Mouse (Mus musculus) spleen, postnatal 10 days (tissue): ENCODE data around the gene Itgb2l.
A peak's percentile ranks its signal among the peaks of the same experiment; 100 is the strongest.
"Not testable (repeated sequence)": the region's sequence is repeated elsewhere in the genome, so short reads cannot be mapped to it uniquely, and the experiment has no call there.

Experiments
- DNase-seq, 2 experiments: peaks; one replicate each; pipeline ENCODE4 v3.0.0; 2021 to 2022; ENCODE audit warnings: low spot score in 2 of 2

The Itgb2l gene

DNA sequence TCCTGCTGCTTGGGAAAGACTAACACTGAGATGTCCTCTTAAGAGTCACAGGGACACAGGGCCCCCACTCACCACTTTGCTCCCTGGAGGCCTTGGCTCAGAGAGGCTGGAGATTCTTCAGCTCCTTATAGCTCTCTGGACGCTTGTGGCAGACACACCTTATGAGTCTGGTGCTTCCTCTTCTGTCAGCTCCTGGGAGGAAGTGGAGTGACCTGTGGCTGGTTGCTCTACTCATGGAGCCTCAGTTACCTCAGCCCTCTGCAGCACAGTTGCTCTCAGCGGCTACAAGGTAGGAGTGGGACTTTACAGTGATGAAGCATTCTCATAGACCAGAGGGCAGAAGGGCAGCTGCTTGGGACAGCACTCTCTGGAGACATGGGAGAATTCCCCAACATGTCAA, at the start of gene Itgb2l:
Gene Itgb2l (minus strand): TSS at position 152 of the 400 bp plus-strand sequence.
- DNase-seq, result no peak

DNA sequence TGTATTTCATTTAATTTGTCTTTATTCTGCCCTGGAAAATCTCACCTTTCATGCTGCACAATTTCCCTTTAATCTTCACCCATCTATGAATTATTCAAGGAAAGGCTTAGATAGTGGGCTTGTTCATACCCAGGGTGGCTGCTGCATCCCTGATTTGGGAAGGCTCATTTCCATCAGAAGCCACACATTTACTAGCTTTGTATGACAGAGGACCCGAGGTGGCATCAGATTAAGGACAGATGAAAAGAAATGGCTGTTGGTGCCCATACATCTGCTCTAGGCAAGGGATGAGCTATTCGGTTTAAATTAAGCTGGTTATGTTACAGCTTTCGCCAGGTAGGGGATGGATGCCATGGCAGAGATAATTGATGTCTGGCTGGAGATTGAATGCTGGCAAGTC, 48.1 kb upstream of the Itgb2l start:
- DNase-seq, result no peak

DNA sequence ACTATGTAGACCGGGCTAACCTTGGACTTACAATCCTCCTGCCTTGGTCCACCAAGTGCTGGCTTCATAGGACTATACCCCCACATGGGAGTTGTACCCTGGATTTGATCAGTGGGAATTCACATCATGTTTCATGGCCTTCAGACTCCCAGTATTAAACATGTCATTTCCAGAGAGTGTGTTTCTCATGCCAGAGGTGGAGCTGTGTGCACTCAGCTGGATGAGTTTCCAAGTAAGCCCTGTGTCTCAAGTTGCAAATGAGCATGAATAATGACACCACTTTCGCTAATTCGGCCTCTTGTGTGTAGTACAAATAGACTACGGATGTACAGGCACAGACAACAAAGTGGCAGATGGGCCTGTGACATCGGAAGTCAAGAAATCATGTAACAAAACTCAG, 44.6 kb upstream of the Itgb2l start:
- no peak for DNase-seq

DNA sequence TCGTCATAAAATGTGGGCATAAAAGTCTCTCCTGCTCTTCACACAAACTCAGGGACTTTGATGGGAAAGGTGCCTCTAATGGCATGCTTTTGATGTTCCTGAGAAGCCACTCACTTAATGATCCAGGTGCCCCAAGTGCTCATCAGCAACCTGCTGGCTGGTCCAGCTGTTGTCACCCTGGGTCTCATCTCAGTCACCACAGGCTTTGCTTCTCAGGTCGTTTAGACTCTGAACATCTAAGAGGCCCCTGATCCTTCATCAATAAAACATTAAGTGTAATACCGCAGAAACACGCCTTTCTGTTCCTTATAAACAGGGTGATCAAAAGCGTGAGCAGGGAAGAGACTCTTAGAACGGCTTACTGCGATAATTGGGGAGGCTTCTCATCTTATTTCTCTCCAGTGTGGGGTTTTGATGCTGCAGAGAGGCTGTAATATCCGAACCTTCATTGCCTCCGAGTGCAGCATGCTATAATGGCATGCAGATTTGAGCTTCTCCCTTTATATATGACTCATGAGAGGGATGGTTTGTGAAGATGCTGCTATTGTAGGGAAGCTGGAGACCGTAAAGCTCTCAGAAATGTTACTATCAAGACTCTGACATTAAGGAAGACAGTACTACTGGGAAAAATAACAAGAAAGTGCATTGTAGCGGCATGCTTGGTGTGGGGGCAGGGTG, 43.7 kb upstream of the Itgb2l start:
- no peak for DNase-seq

DNA sequence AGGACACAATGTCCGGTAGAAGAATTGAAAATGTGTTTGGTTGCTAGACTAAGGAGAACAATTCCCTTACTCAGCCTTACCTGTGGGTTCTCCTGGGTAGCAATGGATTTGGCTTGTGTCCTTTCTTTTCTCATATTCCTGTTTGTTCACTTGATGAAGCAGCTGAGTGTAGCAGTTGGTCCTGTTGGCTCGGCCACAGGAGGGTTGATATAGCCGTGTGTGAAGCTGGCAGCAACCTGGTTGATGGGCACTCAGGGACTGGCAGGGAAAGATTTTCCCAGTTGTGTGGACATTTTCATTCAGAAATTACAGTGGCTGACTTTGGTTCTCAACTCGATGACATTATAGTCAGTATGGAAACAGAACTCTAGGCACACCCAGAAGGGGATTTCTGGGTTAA, 38.4 kb upstream of the Itgb2l start:
- DNase-seq, result no peak

DNA sequence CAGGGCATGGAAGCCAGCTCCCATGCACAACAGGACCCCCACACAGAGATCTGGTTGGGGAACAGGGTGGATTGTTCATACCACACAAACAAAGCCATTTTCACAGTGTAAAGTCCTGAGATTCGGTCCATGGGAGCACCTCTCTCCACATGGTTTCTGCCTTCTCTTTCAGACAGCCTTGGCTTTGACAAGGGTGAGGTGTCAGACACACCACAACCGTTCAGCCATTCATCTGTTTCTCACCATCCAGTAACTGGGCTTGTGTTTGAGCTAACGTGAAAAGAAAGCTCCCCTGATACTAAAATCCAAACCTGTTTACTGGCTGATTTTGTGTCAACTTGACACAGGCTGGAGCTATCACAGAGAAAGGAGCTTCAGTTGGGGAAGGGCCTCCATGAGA, 30.8 kb upstream of the Itgb2l start:
- DNase-seq, result no peak

DNA sequence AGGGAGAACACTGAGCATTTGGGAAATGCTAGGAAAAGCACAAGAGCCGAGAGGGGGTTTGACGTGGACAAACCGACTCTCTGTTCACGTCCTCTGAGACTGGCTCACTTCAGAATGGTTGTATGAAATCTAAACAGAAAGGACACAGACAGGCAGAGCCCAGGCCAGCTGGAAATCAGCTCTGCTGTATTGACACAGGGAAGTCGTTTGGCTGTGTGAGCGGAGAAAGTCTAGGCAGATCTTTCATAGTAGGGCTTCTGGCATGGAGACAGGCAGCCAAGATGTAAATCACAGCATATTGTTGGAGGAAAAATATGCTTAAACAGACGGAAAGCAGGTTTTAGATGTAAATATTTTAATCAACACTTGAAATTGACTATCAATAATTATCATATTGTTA, 29.4 kb upstream of the Itgb2l start:
- no peak for DNase-seq

DNA sequence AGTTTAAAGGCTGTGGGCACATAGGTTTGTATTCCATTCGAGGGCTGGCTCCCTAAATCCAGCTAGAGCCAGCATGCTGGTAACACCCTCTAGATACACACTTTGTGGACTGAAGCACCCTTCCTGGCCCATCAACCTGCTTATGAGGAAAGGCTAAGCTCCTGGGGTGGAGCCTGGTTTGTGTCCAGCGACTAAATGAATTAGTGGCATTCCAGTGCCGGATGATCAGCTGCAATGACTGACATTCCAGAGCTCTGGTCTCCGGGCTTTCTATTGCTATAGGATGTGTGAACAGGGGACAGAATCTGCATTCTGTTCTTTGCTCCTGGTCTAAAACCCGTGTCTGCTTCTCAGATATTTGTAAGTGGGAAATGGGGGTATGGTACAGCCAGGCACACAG, 28.9 kb upstream of the Itgb2l start:
- no peak for DNase-seq

DNA sequence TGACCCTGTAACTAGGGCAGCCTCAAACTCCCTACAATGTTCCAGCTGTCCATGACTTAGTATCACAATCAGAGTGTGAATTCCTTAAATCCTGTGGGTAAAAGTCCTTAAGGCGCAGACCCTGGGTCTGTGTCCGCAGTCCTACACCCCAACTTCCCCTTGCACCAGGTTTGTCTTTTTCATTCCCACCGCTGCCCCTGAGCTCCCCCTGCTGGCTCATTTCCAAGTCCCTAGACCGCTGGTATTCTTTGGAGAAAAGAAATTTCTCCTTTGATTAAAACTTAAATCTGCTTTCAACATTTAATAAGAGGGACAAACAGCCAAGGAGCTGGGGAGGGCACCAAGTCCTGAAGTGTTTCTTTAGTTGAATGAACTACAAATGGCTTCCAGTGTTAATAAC, 26.2 kb upstream of the Itgb2l start:
- peak; percentile 32 to 73 for DNase-seq

DNA sequence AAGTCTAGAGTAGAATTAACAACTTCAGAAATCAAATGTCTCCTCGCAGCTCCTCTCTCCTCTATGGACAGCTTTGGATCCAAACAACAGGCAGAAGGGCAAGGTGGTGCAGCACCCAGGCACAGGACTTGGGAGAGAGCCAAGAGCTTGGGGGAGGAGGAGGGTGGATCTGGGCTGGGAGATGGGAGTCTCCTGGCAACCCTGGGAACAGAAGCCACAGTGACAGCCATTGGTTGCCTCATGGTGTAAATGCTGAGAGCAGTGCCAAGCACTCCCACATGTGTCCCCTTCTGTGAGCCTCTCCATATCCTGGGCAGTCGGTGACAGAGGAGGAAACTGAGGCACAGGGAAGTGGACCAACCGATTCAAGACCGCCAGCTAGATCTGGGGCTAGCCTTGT, 25.3 kb upstream of the Itgb2l start:
- no peak for DNase-seq

DNA sequence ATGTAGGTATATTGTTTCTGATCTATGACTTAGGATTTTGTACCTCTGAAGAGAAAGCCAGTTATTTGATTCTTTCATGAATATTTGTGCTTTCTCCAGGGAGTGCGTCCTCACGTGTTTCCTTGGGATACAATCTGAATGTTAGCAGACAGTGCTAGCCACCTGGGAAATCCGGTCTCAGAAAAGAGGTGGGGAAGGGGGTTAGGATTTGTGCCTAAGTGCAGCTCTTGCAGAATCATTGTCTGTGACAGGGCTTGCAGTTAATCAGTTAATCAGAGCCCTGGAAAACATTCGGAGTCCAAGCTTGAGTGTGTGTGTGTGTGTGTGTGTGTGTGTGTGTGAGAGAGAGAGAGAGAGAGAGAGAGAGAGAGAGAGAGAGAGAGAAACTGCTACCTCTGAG, 24.6 kb upstream of the Itgb2l start:
- no peak for DNase-seq

DNA sequence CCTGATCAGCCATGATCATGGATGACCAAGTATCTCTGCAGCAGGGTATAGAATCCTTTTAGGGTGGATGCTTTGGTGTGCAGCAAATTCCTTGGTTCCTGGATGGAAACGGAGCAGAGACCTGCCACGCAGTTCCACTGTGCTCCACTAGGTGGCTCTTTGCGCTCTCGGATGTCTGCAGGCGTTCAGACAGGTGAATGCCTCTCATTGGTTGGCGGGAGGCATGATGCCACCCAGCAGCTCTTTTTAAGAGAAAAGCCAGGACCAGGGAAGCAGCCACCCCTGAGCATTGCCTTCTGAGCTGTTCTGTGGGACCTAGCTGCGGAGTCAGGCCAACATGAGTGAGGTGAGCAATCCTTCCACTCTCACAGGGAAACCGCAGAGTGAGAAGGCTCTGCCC, 24.0 kb upstream of the Itgb2l start, which contains the start of gene Pcp4:
Gene Pcp4 (plus strand): TSS at position 162 of the 400 bp plus-strand sequence.
- DNase-seq, result peak; percentile 47 to 74

DNA sequence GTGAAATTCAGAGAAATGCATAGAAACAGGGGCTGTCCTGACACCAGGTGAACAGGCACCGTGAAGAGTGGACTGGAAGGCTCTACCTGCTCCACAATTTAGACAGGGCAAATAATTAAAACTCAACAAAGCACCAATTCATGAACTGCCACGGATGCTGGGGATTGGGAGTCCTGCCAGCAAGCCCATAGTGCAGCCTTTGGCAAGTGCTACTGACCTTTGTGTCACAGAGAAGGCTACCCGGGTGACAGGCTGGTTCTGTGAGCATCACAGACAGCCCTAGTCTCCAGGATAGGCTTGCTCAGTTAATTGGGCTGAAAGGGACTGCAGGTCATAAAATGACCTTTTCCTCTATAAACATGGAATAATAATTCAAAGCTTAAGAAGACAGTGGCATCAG, 17.4 kb upstream of the Itgb2l start:
- DNase-seq, result no peak

DNA sequence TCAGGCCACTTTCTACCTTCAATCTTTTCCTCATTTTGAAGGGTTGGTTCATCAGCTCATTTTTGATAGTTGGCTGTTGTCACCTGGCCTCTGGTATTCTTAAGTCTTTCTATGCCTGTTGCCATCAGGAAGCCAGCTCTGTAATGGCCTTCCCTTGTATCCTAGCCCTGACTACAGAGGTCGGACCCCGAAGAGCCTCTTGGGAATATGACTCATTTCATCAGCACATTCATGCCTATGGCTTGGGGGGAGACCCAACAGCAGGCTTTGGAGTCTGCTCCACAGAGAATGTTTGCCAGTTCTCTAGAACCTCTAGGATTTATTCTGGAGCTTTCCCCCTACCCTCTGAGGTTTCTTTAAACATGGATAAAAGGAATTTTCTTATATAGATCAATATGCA, 15.9 kb upstream of the Itgb2l start:
- no peak for DNase-seq

DNA sequence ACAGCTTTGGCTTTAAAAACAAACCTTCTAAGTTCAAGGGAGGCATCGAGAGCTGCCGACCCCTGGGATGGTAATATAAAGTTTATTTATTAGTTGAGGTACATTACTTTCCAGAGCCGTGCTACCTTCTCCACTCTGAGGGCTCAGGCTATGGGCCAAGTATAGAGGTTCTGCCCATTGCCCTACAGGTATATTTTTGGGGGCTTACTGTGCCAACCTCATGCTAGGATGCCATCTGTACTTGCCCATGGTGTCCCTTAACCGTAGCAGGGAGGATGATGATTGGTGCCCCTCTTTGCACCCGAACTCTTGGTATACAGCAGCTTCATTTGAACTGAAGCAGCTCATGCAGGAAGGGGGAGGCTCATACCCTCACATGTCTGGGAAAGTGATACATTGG, 14.2 kb upstream of the Itgb2l start:
- no peak for DNase-seq

DNA sequence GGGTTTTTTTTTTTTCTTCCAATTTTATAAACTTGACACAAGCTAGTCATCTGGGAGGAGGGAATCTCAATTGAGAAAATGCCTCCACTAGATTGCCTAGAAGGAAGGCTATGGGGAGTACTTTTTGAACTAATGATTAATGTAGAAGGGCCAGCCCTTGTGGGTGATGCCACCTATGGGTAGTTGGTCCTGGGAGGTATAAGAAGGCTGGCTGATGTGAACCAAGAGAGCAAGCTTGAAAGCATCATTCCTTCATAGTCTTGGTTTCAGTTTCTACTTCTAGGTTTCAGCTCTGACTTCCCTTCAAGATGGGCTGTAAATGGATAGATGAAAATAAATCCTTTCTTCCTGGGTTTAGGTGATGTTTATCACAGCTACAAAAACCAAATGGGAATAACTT, 10.7 kb upstream of the Itgb2l start:
- no peak for DNase-seq

DNA sequence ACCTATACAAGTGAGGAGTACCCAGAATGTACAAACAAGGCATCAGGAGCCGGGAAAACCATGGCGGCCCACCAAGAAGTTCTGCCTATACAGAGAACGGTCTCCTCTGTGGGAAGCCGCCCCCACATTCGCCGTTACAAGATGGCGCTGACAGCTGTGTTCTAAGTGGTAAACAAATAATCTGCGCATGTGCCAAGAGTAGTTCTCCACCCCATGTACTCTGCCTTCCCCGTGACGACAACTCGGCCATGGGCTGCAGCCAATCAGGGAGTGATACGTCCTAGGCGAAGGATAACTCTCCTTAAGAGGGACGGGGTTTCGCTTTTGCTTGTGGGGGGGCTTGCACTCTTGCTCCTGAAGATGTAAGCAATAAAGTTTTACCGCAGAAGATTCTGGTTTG, 7.5 kb upstream of the Itgb2l start:
- not testable (repeated sequence) for DNase-seq

DNA sequence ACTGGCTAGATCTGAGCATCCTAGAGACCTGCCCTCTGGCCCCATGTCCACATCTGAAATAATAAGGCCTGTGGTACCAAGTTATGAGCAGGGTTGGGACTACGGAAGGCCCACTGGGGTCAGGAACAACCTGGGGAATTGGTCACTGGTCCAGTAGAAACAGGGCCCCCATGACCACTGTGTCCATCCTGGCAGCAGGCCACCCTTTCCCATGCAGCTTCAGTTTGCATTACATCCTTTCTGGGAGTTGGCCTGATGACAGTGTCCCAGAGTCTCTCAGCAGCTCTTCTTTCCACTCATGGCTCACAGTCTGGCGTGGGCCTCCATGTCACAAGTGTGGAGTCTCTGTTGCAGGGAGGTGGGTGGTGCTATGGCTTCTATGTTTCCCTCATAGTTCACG, 1.6 kb downstream of the Itgb2l start:
- no peak for DNase-seq

DNA sequence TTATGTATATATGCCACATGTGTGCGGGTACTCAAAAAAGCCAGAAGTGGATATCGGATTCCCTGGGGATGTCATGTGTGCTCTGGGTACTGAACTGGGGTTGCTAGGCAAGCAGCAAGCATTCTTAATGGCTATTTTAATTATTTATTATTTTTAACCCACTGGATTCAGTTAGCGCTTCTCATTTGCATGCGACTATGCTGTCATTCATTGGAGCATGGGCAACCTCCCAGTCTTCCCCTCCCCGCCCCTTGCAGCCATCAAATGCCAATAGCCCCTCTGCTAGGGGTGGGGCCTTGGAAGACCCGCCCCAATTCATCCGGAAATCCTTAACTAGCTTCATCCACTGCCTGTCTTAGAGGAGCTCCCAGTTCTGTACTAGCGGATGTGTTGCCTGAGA, 2.5 kb downstream of the Itgb2l start:
- DNase-seq, result no peak

DNA sequence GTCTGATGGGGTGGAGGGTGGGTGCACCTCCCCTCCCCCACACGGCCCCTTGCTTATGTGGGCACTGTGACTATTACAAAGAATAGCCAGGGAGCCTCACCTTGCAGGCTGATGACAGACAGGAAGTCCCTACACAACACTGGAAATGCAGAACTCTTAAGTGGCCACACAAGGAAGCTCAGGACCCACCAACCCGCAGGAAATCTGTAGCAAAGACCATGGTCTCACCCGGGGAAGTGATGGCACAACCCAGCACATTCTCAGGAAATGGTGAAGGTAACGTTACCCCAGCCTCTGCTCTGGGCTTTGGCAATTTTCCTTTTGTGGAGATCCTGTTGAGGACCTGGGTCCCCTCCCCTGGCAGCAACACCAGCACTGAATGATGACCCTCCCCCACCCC, 3.7 kb downstream of the Itgb2l start:
- no peak for DNase-seq

DNA sequence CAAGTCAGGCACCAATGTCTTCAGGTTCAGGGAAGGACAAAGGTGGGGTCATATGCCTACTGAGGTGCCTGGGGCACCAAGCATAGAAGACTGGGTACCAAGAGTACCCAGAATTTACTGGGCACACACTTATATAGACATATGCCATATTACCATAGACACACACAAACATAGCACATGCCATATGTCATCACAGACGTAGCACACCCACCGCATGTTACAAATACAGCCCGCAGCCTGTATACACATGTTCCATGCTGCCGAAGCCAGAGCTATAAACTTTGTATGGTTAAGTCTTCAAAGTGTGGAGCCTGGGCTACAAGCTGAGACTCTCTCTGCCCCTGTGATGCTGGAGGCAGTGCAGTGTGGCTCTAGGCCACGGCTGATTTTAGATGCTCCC, 4.5 kb downstream of the Itgb2l start:
- no peak for DNase-seq

DNA sequence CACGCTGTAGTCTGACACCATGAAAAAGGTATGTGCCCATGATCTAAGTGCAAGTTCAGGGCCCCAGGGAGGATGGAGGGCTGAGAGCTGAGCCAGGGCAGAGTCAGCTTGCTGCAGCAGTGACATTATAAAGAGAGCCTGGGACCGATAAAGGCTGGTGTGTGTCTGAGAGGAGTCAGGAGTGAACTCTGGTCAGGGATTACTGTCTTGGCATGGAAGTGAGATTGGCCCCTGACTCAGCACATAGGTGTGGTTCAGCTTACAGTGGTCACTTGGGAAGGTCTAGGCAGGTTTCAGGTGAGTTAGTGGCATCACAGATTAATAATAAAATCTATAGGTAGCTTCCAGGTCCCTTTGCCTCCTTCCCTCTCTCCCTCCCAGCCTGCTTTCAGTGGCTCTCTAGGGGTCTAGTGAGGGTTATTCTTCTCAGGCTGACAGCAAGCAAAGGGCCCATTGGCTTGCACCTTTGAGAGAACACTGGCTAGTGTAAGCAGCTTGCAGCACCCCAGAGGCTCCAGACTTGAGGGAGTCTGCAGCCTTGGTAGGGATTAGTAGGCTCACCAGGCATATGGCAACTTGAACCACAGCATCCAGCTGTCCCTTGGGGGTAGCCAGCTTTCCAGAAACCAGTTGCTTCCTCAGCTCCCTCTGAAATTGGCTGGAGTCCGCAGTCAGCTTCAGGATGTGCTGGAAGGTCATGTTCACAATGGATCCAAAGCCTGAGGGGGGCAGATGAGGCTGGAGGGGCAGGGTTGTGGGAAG, 9.2 kb downstream of the Itgb2l start:
- DNase-seq, result peak in 1 of 2 experiments; percentile 12

DNA sequence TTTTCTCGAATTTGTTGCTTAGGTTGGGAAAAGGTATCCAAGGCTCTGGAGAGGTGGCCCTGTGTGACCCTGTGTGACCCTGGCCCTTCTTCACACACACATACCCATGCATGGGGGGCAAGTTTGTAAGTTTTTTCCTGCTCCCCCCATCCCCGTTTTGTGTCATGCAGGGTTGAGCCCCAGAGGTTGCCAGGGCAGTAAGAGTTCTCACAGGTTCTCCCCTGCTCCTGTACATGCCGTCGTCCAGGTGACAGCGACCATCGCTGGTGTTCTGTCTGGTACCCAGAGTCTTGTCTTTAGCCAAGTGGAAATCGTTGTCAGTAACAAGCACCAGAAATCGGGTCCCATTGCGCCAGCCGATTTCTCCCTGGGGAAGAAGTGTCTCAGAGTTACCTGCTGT, 10.2 kb downstream of the Itgb2l start:
- peak in 1 of 2 experiments; percentile 9 for DNase-seq

DNA sequence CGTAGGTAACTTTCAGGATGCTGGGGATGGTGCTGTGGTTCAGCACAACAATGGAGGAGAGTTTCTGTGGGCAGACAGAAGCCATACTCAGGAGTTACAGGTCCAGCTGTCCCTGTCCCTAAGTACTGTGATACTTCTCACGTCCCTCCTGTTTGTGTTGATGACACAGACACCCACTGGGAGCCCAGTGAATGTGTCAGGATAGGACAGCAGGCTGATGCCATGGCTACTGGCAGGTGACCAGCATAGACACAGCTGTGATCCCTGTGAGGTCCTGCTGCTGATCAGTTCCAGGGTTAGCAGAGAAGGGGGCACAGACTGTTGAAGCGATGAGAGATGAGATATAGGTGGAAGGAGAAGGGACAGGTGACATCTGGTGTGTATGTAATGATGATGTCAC, 14.4 kb downstream of the Itgb2l start:
- no peak for DNase-seq
